Mouse (Mus musculus) midbrain, embryonic 15.5 days (tissue): Measurements from ENCODE around the gene Rbks. TPM values are rescaled to one million over a fixed set of nuclear protein-coding genes. Genes with fewer than 3 reads are reported as not detected.

Source experiments
- ATAC-seq: fragments of 200-750 bp; cut with Nextera tagmentation; replicated peaks from 2 replicates; pipeline ENCODE4 v1.8.0; 2017; ENCODE audit warnings: moderate TSS enrichment
- H3K27ac ChIP-seq: fragments of 300-500 bp; sonication (generic); 2 replicates; pipeline ENCODE4 v1.5.1; 2015; ENCODE audit warnings: mild to moderate bottlenecking, inconsistent platforms
- H3K27me3 ChIP-seq: fragments of 300-500 bp; sonication (generic); replicated peaks from 2 replicates; pipeline ENCODE4 v1.6.1; 2015; ENCODE audit warnings: inconsistent platforms
- H3K36me3 ChIP-seq: fragments of 300-500 bp; sonication (generic); replicated peaks from 2 replicates; pipeline ENCODE4 v1.6.1; 2015; ENCODE audit warnings: inconsistent platforms
- H3K4me1 ChIP-seq: fragments of 300-500 bp; sonication (generic); 2 replicates; pipeline ENCODE4 v1.6.1; 2015; ENCODE audit warnings: inconsistent platforms
- H3K4me2 ChIP-seq: fragments of 300-500 bp; sonication (generic); 2 replicates; pipeline ENCODE4 v1.6.1; 2015; ENCODE audit warnings: inconsistent platforms, mild to moderate bottlenecking, moderate library complexity
- H3K4me3 ChIP-seq: fragments of 300-500 bp; sonication (generic); 2 replicates; pipeline ENCODE4 v1.5.1; 2015; ENCODE audit warnings: mild to moderate bottlenecking, inconsistent platforms
- H3K9ac ChIP-seq: fragments of 300-500 bp; sonication (generic); 2 replicates; pipeline ENCODE4 v1.6.1; 2015; ENCODE audit warnings: mild to moderate bottlenecking, inconsistent platforms
- H3K9me3 ChIP-seq: fragments of 300-500 bp; sonication (generic); 2 replicates; pipeline ENCODE4 v1.6.1; 2016; ENCODE audit warnings: inconsistent platforms
- WGBS: fragments of 180-500 bp; shearing (Covaris S2); methylation state at CpG from one replicate; pipeline ENCODE4 v1.1.7; 2015; ENCODE audit warnings: mixed read lengths; 5-methylcytosine and 5-hydroxymethylcytosine counted together
- polyA plus RNA-seq: library from polyadenylated mRNA; unstranded; fragments of >200 nt; fragmentation: Nextera tagmentation; extraction: Ambion mirVana; gene quantifications from 2 replicates; pipeline ENCODE4 v1.2.1, GENCODE M21; 2015

Gene Rbks
- polyA plus RNA-seq, 1 experiment from 2014 or later: 1.7 TPM

- H3K36me3 ChIP-seq: no peaks in the 10 kb centered on the region
- no peaks in the 10 kb centered on the region for H3K27me3 ChIP-seq
- H3K4me3 ChIP-seq: no peak overlapping the region
- H3K27ac ChIP-seq: no peak overlapping the region
- no peak for ATAC-seq
- H3K9ac ChIP-seq: no peak overlapping the region
- H3K4me2 ChIP-seq: no peak overlapping the region
- WGBS: 75% methylated on average over 5 of the region's 5 CpGs
- no peaks in the 10 kb centered on the region for H3K9me3 ChIP-seq
- H3K4me1 ChIP-seq: no peaks in the 10 kb centered on the region
These were observed 27.4 kb downstream of the Rbks start for GRCm38 (mm10) chr5:31669984-31670383.

GRCm38 (mm10) chr5:31668325-31668968 lies 29.0 kb downstream of the Rbks start:
- no peak for ATAC-seq
- 58% methylated on average over 13 of the region's 13 CpGs for WGBS
- Histone ChIP-seq H3K4me3 (no peak overlapping the region), H3K9ac (no peak overlapping the region), H3K36me3 (no peaks in the 10 kb centered on the region), H3K27me3 (no peaks in the 10 kb centered on the region), H3K9me3 (no peaks in the 10 kb centered on the region), H3K27ac (no peak overlapping the region), H3K4me2 (no peak overlapping the region), H3K4me1 (no peaks in the 10 kb centered on the region)

- Histone ChIP-seq H3K27ac (no peak overlapping the region), H3K27me3 (no peaks in the 10 kb centered on the region), H3K4me1 (no peaks in the 10 kb centered on the region), H3K36me3 (no peaks in the 10 kb centered on the region), H3K9me3 (no peaks in the 10 kb centered on the region), H3K9ac (no peak overlapping the region), H3K4me3 (no peak overlapping the region), H3K4me2 (no peak overlapping the region)
- ATAC-seq: no peak
- 45% methylated on average over 1 of the region's 1 CpGs for WGBS
These were observed 31.3 kb downstream of the Rbks start for GRCm38 (mm10) chr5:31666176-31666575.

GRCm38 (mm10) chr5:31655688-31656190 lies 41.7 kb downstream of the Rbks start:
- H3K9ac ChIP-seq: no peak overlapping the region
- H3K4me1 ChIP-seq: no peaks in the 10 kb centered on the region
- WGBS: 96% methylated on average over 1 of the region's 1 CpGs
- no peak for ATAC-seq
- no peak overlapping the region for H3K4me2 ChIP-seq
- H3K27me3 ChIP-seq: no peaks in the 10 kb centered on the region
- no peaks in the 10 kb centered on the region for H3K9me3 ChIP-seq
- no peaks in the 10 kb centered on the region for H3K36me3 ChIP-seq
- H3K4me3 ChIP-seq: no peak overlapping the region
- H3K27ac ChIP-seq: no peak overlapping the region

- 89% methylated on average over 2 of the region's 2 CpGs for WGBS
- Histone ChIP-seq H3K27ac (no peak overlapping the region), H3K4me3 (no peak overlapping the region), H3K4me2 (no peak overlapping the region), H3K9me3 (no peaks in the 10 kb centered on the region), H3K4me1 (no peaks in the 10 kb centered on the region), H3K9ac (no peak overlapping the region), H3K36me3 (no peaks in the 10 kb centered on the region), H3K27me3 (no peaks in the 10 kb centered on the region)
- ATAC-seq: no peak
These were observed 46.7 kb downstream of the Rbks start for GRCm38 (mm10) chr5:31650518-31651288.

GRCm38 (mm10) chr5:31647327-31647726 lies 50.1 kb downstream of the Rbks start:
- Histone ChIP-seq H3K4me1 (no peaks in the 10 kb centered on the region), H3K9ac (no peak overlapping the region), H3K9me3 (no peaks in the 10 kb centered on the region), H3K4me3 (no peak overlapping the region), H3K36me3 (no peaks in the 10 kb centered on the region), H3K27me3 (no peaks in the 10 kb centered on the region), H3K27ac (no peak overlapping the region), H3K4me2 (no peak overlapping the region)
- WGBS: 86% methylated on average over 2 of the region's 2 CpGs
- ATAC-seq: no peak

GRCm38 (mm10) chr5:31646574-31646973 lies 50.9 kb downstream of the Rbks start:
- H3K9ac ChIP-seq: no peak overlapping the region
- H3K4me3 ChIP-seq: no peak overlapping the region
- H3K4me1 ChIP-seq: no peaks in the 10 kb centered on the region
- no peak for ATAC-seq
- no peak overlapping the region for H3K27ac ChIP-seq
- no peak overlapping the region for H3K4me2 ChIP-seq
- WGBS: 93% methylated on average over 6 of the region's 6 CpGs
- no peaks in the 10 kb centered on the region for H3K36me3 ChIP-seq
- H3K9me3 ChIP-seq: no peaks in the 10 kb centered on the region
- no peaks in the 10 kb centered on the region for H3K27me3 ChIP-seq

GRCm38 (mm10) chr5:31645798-31646197 lies 51.6 kb downstream of the Rbks start:
- H3K4me2 ChIP-seq: no peak overlapping the region
- WGBS: 85% methylated on average over 6 of the region's 6 CpGs

GRCm38 (mm10) chr5:31644847-31645246 lies 52.6 kb downstream of the Rbks start:
- H3K4me1 ChIP-seq: no peaks in the 10 kb centered on the region
- H3K27me3 ChIP-seq: no peaks in the 10 kb centered on the region
- H3K9ac ChIP-seq: no peak overlapping the region
- H3K27ac ChIP-seq: no peak overlapping the region
- H3K4me2 ChIP-seq: no peak overlapping the region
- no peak overlapping the region for H3K4me3 ChIP-seq
- ATAC-seq: no peak
- H3K9me3 ChIP-seq: no peaks in the 10 kb centered on the region
- 91% methylated on average over 6 of the region's 6 CpGs for WGBS
- no peaks in the 10 kb centered on the region for H3K36me3 ChIP-seq

More at GRCm38 (mm10) chr5:31645798-31646197, 51.6 kb downstream of the Rbks start:
- no peak overlapping the region for H3K9ac ChIP-seq
- H3K36me3 ChIP-seq: no peaks in the 10 kb centered on the region
- H3K27ac ChIP-seq: no peak overlapping the region
- no peaks in the 10 kb centered on the region for H3K27me3 ChIP-seq
- H3K4me3 ChIP-seq: no peak overlapping the region
- ATAC-seq: no peak
- H3K4me1 ChIP-seq: no peaks in the 10 kb centered on the region
- no peaks in the 10 kb centered on the region for H3K9me3 ChIP-seq

- no peaks in the 10 kb centered on the region for H3K9me3 ChIP-seq
- WGBS: 82% methylated on average over 4 of the region's 4 CpGs
These were observed 53.2 kb downstream of the Rbks start for GRCm38 (mm10) chr5:31644272-31644671.

GRCm38 (mm10) chr5:31642300-31642699 lies 55.1 kb downstream of the Rbks start:
- Histone ChIP-seq H3K27ac (no peak overlapping the region), H3K4me3 (no peak overlapping the region), H3K27me3 (no peaks in the 10 kb centered on the region), H3K4me1 (no peaks in the 10 kb centered on the region), H3K9ac (no peak overlapping the region), H3K4me2 (no peak overlapping the region), H3K9me3 (no peaks in the 10 kb centered on the region), H3K36me3 (no peaks in the 10 kb centered on the region)
- ATAC-seq: no peak
- 89% methylated on average over 3 of the region's 3 CpGs for WGBS

More at GRCm38 (mm10) chr5:31644272-31644671, 53.2 kb downstream of the Rbks start:
- no peak for ATAC-seq
- Histone ChIP-seq H3K4me3 (no peak overlapping the region), H3K4me1 (no peaks in the 10 kb centered on the region), H3K27ac (no peak overlapping the region), H3K9ac (no peak overlapping the region), H3K4me2 (no peak overlapping the region), H3K36me3 (no peaks in the 10 kb centered on the region), H3K27me3 (no peaks in the 10 kb centered on the region)

GRCm38 (mm10) chr5:31640542-31640941 lies 56.9 kb downstream of the Rbks start:
- ATAC-seq: no peak
- no peak overlapping the region for H3K27ac ChIP-seq
- WGBS: 96% methylated on average over 2 of the region's 2 CpGs
- H3K4me2 ChIP-seq: no peak overlapping the region
- no peaks in the 10 kb centered on the region for H3K27me3 ChIP-seq
- H3K4me3 ChIP-seq: no peak overlapping the region
- no peaks in the 10 kb centered on the region for H3K36me3 ChIP-seq
- H3K9ac ChIP-seq: no peak overlapping the region
- no peaks in the 10 kb centered on the region for H3K9me3 ChIP-seq
- H3K4me1 ChIP-seq: no peaks in the 10 kb centered on the region
